Mouse (Mus musculus) E14TG2a.4 (cell line): Measurements from ENCODE around the gene Gja8.

Experiments used
- CTCF ChIP-seq: conservative IDR thresholded peaks from 2 replicates; pipeline ENCODE4 v1.5.1; 2014; ENCODE audit warnings: low read length
- NANOG ChIP-seq: IDR thresholded peaks from 2 replicates; pipeline ENCODE4 v1.6.1; 2014; ENCODE audit warnings: borderline replicate concordance, low read length, mixed read lengths
- POU5F1 ChIP-seq: IDR thresholded peaks from 2 replicates; pipeline ENCODE4 v1.6.1; 2014; ENCODE audit warnings: low read length, borderline replicate concordance

DNA sequence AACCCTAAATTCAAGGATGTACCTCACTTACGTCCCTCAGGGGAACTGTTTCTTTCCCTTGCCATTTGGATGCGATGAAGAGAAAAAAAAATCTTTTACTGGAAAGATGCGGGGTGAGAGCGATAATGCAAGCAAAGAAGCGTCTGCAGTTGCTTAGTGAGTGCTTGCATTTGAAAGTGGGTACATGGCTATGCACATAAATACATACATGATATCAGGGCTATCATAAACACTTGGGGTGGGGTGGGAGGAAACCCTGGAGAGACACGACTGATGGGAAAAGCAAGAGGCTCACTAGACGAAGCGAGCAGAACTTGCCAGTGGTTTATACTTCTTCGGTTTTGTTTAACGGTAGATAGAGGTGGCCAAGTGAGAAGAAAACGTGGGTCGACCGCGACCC is 21.4 kb downstream of the Gja8 start, which contains the start of gene Gja5:
- TF ChIP-seq CTCF (no peak), NANOG (no peak), POU5F1 (no peak)
